Mouse (Mus musculus): ENCODE data around the gene Vopp1. TPM values are rescaled to one million over a fixed set of nuclear protein-coding genes. Genes with fewer than 3 reads are reported as not detected.

Vopp1 gene
- total RNA-seq, 2 experiments from 2014 or later = 131 to 139 TPM

- intact Hi-C loops (cut with DNase I) = no loop called here
- no peak for DNase-seq (ENCODE audit: low spot score in 2 of 2)
Measured at GRCm38 (mm10) chr6:57721347-57721746, 103.6 kb downstream of the Vopp1 start.

GRCm38 (mm10) chr6:57711726-57712125 lies 113.2 kb downstream of the Vopp1 start:
- intact Hi-C loops (cut with DNase I) = no loop called here
- DNase-seq (ENCODE audit: low spot score in 2 of 2) = no peak

- DNase-seq (ENCODE audit: low spot score in 2 of 2) = no peak
- intact Hi-C loops (cut with DNase I) = loop anchor here (10.0 kb wide), 1 partner anchor 102 kb away; no protein-coding TSS in a partner anchor
Measured at GRCm38 (mm10) chr6:57706721-57707120, 118.2 kb downstream of the Vopp1 start.

- intact Hi-C loops (cut with DNase I) = loop anchor here (5.0 to 10.0 kb wide), 3 partner anchors 99 to 896 kb away; no protein-coding TSS in a partner anchor
- no peak for DNase-seq (ENCODE audit: low spot score in 2 of 2)
Measured at GRCm38 (mm10) chr6:57703703-57704102, 121.3 kb downstream of the Vopp1 start.

GRCm38 (mm10) chr6:57702743-57703499 lies 122.0 kb downstream of the Vopp1 start:
- peak; percentile 97 to 98 for DNase-seq (ENCODE audit: low spot score in 2 of 2)
- intact Hi-C loops (cut with DNase I) = loop anchor here (5.0 to 10.0 kb wide), 3 partner anchors 98 to 896 kb away; no protein-coding TSS in a partner anchor

GRCm38 (mm10) chr6:57702376-57702742 lies 122.6 kb downstream of the Vopp1 start, which contains the start of gene Lancl2:
Lancl2 (plus strand) TSS chr6:57702540.
- intact Hi-C loops (cut with DNase I) = loop anchor here (5.0 to 10.0 kb wide), 3 partner anchors 98 to 895 kb away; no protein-coding TSS in a partner anchor
- DNase-seq (ENCODE audit: low spot score in 2 of 2) = peak in 1 of 2 experiments; percentile 64

GRCm38 (mm10) chr6:57701686-57702085 lies 123.3 kb downstream of the Vopp1 start:
- intact Hi-C loops (cut with DNase I) = loop anchor here (5.0 to 10.0 kb wide), 3 partner anchors 97 to 894 kb away; no protein-coding TSS in a partner anchor
- DNase-seq (ENCODE audit: low spot score in 2 of 2) = no peak

- intact Hi-C loops (cut with DNase I) = loop anchor here (10.0 kb wide), 1 partner anchor 768 kb away; the partner anchor contains the start of genes Nt5c3 and Vmn1r4
- DNase-seq (ENCODE audit: low spot score in 2 of 2) = no peak
Measured at GRCm38 (mm10) chr6:57693116-57693515, 131.8 kb downstream of the Vopp1 start.

GRCm38 (mm10) chr6:57691467-57692261 lies 133.3 kb downstream of the Vopp1 start, which contains the start of gene Pyurf:
Pyurf (minus strand) TSS chr6:57692078.
- DNase-seq (ENCODE audit: low spot score in 2 of 2) = peak; percentile 82 to 85
- intact Hi-C loops (cut with DNase I) = loop anchor here (10.0 kb wide), 1 partner anchor 767 kb away; the partner anchor contains the start of genes Nt5c3 and Vmn1r4

- DNase-seq (ENCODE audit: low spot score in 2 of 2) = no peak
- intact Hi-C loops (cut with DNase I) = loop anchor here (5.0 kb wide), 1 partner anchor 77 kb away; no protein-coding TSS in a partner anchor
Measured at GRCm38 (mm10) chr6:57684156-57684555, 140.8 kb downstream of the Vopp1 start.

Other genes starting within 250 kb of the Vopp1 start
- gene Herc6, start 244.2 kb downstream of the Vopp1 start, total RNA-seq (2021) = 10 to 100 TPM in 1 of 2 experiments, 1 to 10 TPM in 1; 7.9 to 13.6 TPM
- 1 to 10 TPM; 8.9 to 9.2 TPM for gene Pyurf, start 133.1 kb downstream of the Vopp1 start, total RNA-seq (2021)
- 100 to 1,000 TPM; 114 to 127 TPM for gene Lancl2, start 122.6 kb downstream of the Vopp1 start, total RNA-seq (2021)
- gene Vmn1r21, start 25.2 kb upstream of the Vopp1 start, total RNA-seq (2021) = not detected
- not detected for gene Vmn1r22, start 82.9 kb upstream of the Vopp1 start, total RNA-seq (2021)
- gene Vmn1r23, start 101.7 kb upstream of the Vopp1 start, total RNA-seq (2021) = not detected
- not detected for gene Vmn1r24, start 136.3 kb upstream of the Vopp1 start, total RNA-seq (2021)
- gene Vmn1r25, start 155.7 kb upstream of the Vopp1 start, total RNA-seq (2021) = not detected
- not detected for gene Vmn1r26, start 190.0 kb upstream of the Vopp1 start, total RNA-seq (2021)